Mouse (Mus musculus): ENCODE data around the gene Camk1d.

DNA sequence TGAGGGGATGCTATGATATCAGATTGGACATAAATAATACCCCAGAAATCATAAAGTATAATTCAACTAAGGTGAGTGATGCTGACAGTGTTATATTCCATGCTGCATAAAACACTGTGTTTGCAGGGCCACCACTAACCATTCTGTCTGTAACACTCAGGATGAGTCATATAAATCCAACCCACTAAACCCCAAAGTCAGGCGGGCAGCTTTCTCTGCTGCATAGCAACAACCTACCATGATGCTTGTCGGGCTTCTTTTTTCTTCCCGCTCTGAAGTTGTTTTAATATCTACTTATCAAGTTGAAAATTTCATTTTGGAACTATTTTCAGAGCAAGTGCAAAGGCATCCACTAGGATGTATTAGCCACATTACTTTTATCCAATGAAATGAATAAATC lies 161.1 kb downstream of the Camk1d start:
- TF ChIP-seq CTCF (IDR thresholded peaks at IDR 0.05; ENCODE audit: low read depth), result no peak
- TF ChIP-seq EP300 (IDR thresholded peaks at IDR 0.05; ENCODE audit: low read depth), result no peak

Measured in liver, embryonic 14.5 days (tissue).